Mouse (Mus musculus): ENCODE results near the gene Mapk8. TPM values are rescaled to one million over a fixed set of nuclear protein-coding genes. Genes with fewer than 3 reads are reported as not detected.

Gene Mapk8
- total RNA-seq, 2 experiments from 2014 or later, result 52.3 to 54.7 TPM

GRCm38 (mm10) chr14:33398065-33398860 lies 48.7 kb downstream of the Mapk8 start:
- no peak for DNase-seq

GRCm38 (mm10) chr14:33380830-33381457 lies 66.0 kb downstream of the Mapk8 start:
- DNase-seq, result no peak

GRCm38 (mm10) chr14:33378723-33379122 lies 68.2 kb downstream of the Mapk8 start:
- DNase-seq, result no peak

DNA sequence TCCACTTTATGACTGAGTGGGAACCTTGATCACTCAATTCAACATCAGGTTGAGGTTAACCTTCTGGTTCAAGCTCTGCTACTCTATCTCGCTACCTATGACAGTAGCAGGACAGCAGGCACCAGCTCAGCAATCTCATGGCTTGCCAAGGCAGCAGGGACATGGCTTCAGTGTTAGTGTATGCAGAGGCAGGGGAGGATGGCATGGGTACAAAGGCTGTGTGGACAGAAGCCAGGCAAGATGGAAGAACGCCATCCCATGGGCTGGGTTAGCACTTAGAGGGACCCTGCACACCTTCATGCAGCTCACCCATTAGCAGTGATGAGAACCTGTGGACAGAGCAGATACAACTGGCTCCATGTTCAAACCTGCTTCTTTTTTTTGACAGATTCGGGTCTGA lies 69.7 kb downstream of the Mapk8 start:
- DNase-seq, result no peak

GRCm38 (mm10) chr14:33374089-33374488 lies 72.9 kb downstream of the Mapk8 start:
- DNase-seq, result no peak

GRCm38 (mm10) chr14:33373271-33373670 lies 73.7 kb downstream of the Mapk8 start:
- no peak for DNase-seq

DNA sequence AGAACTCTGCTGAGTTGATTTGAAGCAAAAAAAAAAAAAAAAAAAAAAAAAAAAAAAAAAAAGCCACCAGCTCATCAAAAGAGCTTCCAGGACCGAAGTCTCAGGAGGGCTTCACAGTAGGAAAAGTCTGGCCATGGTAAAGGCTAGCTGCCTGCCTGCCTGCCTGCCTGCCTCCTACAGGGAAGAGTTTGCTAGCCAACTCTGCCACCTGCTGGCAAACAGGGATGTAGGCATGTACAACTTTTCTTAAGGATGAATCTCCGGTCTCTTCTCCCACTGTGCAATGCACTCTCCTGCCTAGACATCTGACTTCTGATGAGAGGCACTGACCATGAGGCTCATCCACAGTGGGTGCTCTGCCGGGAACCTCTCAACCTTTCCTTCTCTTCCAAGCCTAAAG lies 75.7 kb downstream of the Mapk8 start:
- DNase-seq, result peak; percentile 78

GRCm38 (mm10) chr14:33370056-33370455 lies 76.9 kb downstream of the Mapk8 start:
- no peak for DNase-seq

DNA sequence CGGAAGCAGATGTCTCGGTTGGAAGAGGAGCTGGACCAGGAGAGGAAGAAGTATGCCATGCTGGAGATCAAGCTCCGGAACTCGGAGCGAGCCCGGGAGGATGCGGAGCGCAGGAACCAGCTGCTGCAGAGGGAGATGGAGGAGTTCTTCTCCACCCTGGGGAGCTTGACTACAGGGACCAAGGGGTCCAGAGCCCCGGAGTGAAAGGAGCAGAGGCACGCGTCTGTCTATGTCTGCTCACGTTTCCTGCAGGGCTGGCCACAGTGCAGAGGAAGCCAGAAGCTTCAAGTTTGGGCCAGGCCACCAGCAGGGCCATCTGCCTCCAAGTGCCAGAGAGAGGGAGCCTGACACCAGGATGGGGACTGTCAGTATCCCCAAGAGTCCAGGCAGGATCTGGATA lies 77.6 kb downstream of the Mapk8 start:
- DNase-seq, result no peak

GRCm38 (mm10) chr14:33366891-33367777 lies 79.8 kb downstream of the Mapk8 start:
- DNase-seq, result no peak

- DNase-seq, result no peak
Observed at GRCm38 (mm10) chr14:33364061-33364460, 82.9 kb downstream of the Mapk8 start.

DNA sequence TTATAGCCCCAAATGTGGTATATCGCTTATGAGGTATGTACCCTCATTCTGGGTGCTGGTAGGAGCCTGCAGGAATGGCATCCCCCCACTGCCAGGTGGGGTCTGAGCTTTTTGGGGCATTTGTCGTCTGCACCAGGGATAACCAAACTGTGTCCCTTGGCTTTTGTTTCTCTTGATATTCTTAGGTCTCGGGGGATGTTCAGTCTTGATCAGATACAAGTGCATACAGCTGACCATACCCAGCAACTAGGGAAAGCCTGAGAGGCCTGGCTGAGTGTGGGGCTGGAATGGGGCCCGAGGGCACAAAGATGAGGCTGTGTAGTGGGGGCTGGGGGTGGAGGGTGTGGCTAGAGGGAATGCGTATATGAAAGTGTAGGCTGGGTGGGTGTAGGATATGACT lies 83.3 kb downstream of the Mapk8 start:
- no peak for DNase-seq

- no peak for DNase-seq
Observed at GRCm38 (mm10) chr14:33362807-33363206, 84.2 kb downstream of the Mapk8 start.

- DNase-seq, result no peak
Observed at GRCm38 (mm10) chr14:33362122-33362521, 84.8 kb downstream of the Mapk8 start.

GRCm38 (mm10) chr14:33361546-33361945 lies 85.4 kb downstream of the Mapk8 start:
- DNase-seq, result no peak

DNA sequence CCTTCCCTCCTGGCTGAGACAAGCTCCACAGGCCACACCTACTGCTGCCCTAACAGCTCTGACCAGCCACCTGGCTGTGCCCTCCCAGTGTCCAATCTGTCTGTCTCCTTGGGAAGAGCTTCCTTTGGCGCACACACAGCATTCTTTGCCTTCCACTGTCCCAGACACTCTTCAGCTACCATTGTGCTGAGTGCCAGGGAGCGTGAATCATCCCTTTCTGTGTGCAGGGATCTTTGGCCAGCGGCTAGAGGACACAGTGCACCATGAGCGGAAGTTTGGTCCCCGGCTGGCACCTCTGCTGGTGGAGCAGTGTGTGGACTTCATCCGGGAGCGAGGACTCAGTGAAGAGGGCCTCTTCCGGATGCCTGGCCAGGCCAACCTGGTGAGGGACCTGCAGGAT lies 88.1 kb downstream of the Mapk8 start:
- no peak for DNase-seq

DNA sequence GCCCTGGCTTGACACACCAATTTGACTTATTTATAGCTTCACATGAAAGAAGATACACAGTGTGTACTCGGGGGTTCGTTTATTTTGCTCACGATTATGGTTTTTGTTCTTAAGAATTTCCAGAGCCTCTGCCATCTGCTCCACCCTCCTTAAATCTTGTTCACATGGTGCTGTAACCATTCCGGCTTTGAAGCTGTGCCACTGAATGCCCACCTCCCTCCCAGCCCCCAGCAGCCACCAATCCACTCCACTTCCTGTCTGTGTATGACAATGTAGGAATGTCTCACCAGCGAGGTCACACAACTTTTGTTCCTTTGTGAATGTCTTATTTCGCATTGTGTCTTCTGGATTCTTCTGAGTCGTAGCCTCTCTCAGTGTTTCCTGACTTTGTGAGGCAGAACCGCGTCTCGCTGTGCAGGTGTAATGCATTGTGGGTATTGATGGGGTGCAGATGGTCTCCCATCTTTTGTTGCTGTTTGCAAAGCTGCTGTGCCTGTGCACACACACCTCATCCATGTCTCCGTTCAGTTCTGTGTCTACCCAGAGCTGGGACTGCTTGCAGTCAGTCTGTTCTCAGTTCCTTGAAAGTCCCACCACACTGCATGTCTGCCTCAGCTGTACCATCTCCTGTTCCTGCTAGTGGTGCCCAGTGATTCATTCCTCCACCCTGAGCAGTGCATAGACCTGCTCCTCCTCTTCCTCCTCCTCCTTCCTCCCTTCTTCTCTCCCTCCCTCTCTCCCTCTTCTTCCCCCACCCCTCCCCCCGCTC lies 89.2 kb downstream of the Mapk8 start:
- no peak for DNase-seq

GRCm38 (mm10) chr14:33355276-33355675 lies 91.7 kb downstream of the Mapk8 start:
- DNase-seq, result no peak

DNA sequence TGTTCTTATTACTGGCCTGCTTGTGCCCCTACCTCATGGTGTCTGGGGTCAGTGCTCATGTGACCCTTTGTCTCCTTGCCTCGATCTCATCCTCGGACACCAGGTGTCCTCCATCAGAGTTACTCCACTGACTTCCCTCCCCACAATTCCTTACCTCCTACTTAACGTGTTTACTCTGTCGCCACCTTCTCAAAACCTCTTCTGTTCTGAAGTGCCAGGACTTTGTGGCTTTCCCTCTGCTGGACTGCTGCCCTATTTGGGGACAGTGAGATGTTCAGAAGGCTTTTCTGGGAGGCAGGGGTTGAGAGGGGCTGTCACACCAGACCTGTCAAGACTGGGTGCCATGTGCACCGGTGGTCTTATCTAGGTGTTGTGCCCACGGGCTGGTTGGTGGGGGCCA lies 94.1 kb downstream of the Mapk8 start:
- no peak for DNase-seq

DNA sequence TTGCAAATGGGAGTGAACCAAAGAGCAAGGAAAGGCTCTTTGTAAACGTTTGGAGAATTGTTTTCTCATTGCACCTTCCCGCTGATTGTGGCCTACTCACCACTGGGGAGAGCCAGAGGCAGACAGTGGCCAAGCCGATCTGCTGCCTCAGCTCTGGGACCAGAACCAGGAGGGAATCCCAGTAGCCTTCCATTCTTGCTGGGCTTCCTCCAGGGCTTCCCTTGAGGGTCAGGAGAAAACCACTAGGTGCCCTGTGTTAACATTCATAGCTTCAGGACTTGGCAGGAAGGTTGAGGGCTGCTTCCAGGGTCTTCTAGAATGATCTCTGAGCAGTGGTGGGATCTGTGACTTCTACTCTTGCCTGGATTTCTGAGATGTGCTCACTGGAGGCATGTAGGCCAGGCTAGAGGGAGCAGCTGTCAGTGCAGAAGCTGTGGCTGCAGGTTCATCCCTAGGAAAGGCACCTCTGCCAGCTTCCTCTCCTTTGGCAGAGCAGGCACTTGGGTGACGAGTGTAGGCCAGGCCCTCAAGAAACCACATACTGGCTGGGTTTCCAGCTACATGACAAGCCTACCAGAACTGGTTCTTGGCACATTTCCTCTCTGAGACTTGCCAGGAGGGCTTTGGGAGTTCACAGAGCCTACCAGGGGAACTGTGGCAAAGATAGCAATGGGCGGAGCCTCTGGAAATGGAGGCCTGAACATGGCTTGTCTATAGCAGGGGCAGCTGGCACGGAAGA lies 94.8 kb downstream of the Mapk8 start:
- no peak for DNase-seq

DNA sequence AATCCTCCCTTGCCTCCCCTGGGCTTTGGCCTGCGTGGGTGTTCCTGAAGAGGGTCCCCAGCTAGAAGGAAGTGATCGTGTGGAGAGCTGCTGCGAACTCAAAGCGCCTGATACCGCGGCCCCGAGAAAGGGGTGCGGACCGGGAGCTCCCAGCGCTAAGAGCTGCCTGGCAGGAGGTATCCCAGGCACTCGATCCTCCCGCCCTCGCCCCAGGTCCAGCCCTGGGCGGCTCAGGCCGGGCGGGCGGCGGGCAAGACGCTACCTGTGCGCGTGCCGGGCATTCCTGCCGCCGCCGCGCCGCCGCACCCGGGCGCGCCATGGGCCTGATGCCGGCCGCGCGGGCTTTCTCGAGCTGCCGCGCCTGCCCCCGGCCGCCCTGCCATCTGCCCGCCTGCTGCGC lies 95.9 kb downstream of the Mapk8 start:
- no peak for DNase-seq

GRCm38 (mm10) chr14:33348146-33348545 lies 98.8 kb downstream of the Mapk8 start:
- DNase-seq, result no peak
